Mouse (Mus musculus): ENCODE results near the gene Slc25a3. TPM values are rescaled to one million over a fixed set of nuclear protein-coding genes. Genes with fewer than 3 reads are reported as not detected.
A peak's percentile ranks its signal among the peaks of the same experiment; 100 is the strongest.

Slc25a3 gene
- polyA plus RNA-seq, 1 experiment from 2014 or later, result 590 TPM

DNA sequence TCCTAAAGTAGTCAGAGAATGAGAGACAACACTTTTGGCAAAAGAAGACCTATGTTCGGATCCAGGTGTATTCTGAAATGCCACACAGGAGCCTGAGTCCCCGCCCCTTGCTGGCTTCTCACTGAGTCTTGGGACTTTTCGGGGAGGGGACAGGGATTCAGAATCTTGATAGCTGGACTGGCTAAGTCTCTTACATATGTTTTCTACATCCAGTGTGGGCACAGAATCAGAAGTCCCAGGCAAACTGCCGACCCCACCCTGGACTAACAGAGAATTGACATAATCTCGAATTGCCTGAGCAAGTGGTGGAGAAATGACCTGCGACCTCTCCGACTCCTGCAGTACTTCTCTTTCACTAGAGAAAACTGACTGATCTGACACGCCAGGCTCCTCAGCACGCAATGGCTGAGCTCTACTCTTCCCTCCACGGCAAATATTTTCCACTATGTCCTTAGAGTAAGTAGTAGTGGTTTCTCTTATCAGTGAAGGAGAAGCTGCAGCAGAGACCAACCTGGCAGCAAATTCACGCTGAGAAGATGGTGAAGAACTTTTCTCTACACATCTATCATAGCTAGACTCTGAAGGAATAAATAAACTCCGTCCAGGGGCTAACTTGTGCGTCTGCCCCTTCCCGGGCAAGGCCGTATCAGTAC is 38.8 kb upstream of the Slc25a3 start:
- H3K9me3 ChIP-seq, result no peaks in the 10 kb centered on the region
- H3K9ac ChIP-seq, result no peak overlapping the region
- ATAC-seq (ENCODE audit: low FRiP score, low read depth), result no peak
- no peak overlapping the region for H3K4me3 ChIP-seq
- peaks cover 53% of the 10 kb centered on the region for H3K36me3 ChIP-seq
- H3K27me3 ChIP-seq, result no peaks in the 10 kb centered on the region
- H3K4me2 ChIP-seq, result no peak overlapping the region
- WGBS, result 93% methylated on average over 15 of the region's 15 CpGs
- H3K27ac ChIP-seq (replicated peaks), result no peak overlapping the region
- peaks cover 4% of the 10 kb centered on the region for H3K4me1 ChIP-seq (replicated peaks)

DNA sequence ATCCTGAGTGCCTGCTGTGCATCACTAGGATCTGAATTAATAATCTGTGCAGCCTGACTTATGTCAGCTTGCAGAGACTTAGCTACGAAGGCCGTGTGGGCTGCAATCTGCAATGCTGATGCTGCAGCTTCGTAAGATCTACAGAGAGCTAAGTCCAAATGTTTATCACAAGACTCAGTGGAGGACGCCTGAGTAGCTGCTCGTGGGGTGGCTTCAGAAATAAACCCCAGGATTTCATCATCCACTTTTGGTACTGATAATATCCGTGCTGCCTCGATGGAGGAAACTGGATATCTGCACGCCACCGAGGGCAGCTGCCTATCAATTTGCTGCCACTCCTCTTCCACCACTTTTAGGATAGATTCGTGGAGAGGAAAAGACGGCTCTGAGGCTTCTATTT is 38.2 kb upstream of the Slc25a3 start:
- no peak for ATAC-seq (ENCODE audit: low FRiP score, low read depth)
- Histone ChIP-seq H3K36me3 (peaks cover 55% of the 10 kb centered on the region), H3K4me3 (no peak overlapping the region), H3K27ac (replicated peaks) (no peak overlapping the region), H3K27me3 (no peaks in the 10 kb centered on the region), H3K9ac (no peak overlapping the region), H3K4me2 (no peak overlapping the region), H3K4me1 (replicated peaks) (no peaks in the 10 kb centered on the region; the same call in none of the 2 replicates), H3K9me3 (no peaks in the 10 kb centered on the region)
- WGBS, result 92% methylated on average over 11 of the region's 11 CpGs

DNA sequence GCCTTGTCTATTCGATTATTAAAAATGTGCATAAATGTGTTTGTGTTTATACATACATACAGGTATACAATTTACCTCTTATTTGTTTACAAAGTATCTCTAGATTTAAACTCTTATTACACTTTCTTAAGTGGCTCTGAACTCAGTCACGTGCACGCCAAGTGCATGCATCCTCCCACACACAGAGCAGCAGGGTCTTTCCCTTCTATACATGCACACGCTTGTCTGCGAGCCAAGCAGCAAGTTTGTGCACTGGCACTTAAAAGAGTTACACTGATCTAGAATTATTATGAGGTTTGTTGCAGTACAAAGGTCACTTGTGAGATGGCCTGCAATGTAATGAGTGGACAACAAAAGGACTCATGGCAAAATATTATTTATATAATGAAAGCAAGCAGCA is 37.1 kb upstream of the Slc25a3 start:
- Histone ChIP-seq H3K36me3 (peaks cover 55% of the 10 kb centered on the region), H3K9ac (no peak overlapping the region), H3K27ac (replicated peaks) (no peak overlapping the region), H3K4me2 (no peak overlapping the region), H3K4me3 (no peak overlapping the region), H3K4me1 (replicated peaks) (no peaks in the 10 kb centered on the region), H3K9me3 (no peaks in the 10 kb centered on the region), H3K27me3 (no peaks in the 10 kb centered on the region)
- WGBS, result 93% methylated on average over 5 of the region's 5 CpGs
- ATAC-seq (ENCODE audit: low FRiP score, low read depth), result no peak

DNA sequence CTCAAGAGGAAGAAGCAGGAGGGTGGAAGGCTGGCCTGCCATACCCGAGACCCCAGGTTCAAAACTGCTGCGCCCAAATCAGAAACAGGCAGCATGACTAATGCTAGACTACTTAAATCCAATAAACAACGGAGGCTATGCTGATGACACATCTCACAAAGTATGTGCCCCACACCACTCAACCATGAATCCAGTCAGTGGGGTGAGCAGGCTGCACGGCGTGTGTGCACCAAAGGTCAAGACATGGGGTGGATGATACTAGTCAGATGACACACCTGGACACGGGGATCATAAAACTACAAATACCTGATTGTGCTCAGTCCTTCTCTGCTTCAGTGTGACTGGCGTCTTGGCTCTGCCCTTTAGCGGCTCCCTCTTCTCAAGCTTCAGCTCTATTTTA is 34.6 kb upstream of the Slc25a3 start:
- Histone ChIP-seq H3K27me3 (no peaks in the 10 kb centered on the region), H3K4me2 (no peak overlapping the region), H3K9me3 (no peaks in the 10 kb centered on the region), H3K36me3 (peaks cover 56% of the 10 kb centered on the region), H3K4me1 (replicated peaks) (no peaks in the 10 kb centered on the region), H3K27ac (replicated peaks) (no peak overlapping the region), H3K4me3 (no peak overlapping the region), H3K9ac (no peak overlapping the region)
- no peak for ATAC-seq (ENCODE audit: low FRiP score, low read depth)
- 88% methylated on average over 8 of the region's 8 CpGs for WGBS

DNA sequence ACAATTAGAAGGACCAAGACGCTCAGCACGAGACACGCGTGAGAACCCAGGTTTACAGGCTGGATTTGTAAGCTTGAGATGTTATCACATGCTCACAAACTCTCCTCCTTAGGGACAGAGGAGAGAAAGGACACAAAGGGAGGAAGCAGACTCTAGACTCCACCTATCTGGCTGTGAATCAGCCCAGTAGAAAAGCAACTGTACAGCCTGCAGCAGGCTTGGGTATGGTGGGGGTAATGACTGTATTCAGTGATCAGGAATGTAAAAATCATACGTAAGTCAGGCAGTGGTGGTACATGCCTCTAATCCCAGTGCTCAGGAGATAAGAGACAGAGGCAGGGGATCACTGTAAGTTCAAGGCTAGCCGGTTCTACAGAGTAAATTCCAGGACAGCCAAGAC is 32.5 kb upstream of the Slc25a3 start:
- WGBS, result 89% methylated on average over 6 of the region's 6 CpGs
- no peak for ATAC-seq (ENCODE audit: low FRiP score, low read depth)
- H3K4me2 ChIP-seq, result no peak overlapping the region

DNA sequence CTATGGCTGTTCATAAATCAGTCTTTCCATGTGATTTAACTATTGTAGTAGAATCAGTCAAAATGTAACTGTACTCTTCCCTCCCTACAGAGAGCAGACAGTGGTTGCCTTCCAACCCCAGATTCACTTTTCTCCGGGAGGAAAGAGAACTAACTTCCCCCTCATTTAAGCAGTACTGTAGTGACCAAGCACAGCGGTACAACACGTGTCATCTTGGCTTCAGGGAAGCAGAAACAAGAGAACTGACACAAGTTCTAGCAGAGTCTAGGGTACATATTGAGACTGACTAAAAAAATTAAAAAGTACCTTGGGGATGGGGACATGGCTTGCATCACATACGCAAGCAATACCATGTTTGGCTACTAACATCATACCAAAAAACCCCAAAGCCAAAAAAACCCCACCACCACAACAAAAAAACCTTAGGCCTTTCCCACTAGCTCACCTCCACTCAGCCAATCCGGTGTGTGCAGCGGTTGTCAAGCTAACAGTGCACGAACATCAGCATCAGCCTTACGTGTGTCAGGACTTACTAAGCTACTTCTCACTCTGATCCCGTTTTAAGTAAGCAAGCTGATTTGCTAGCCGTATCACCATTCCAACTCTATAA is 30.1 kb upstream of the Slc25a3 start:
- Histone ChIP-seq H3K27me3 (no peaks in the 10 kb centered on the region), H3K4me2 (no peak overlapping the region), H3K9me3 (no peaks in the 10 kb centered on the region), H3K36me3 (peaks cover 51% of the 10 kb centered on the region), H3K4me3 (no peak overlapping the region), H3K4me1 (replicated peaks) (no peaks in the 10 kb centered on the region), H3K27ac (replicated peaks) (no peak overlapping the region), H3K9ac (no peak overlapping the region)
- no peak for ATAC-seq (ENCODE audit: low FRiP score, low read depth)
- 91% methylated on average over 10 of the region's 10 CpGs for WGBS

More for the DNA sequence above, 32.5 kb upstream of the Slc25a3 start:
- Histone ChIP-seq H3K27me3 (no peaks in the 10 kb centered on the region), H3K4me3 (no peak overlapping the region), H3K36me3 (peaks cover 41% of the 10 kb centered on the region), H3K27ac (replicated peaks) (no peak overlapping the region), H3K9ac (no peak overlapping the region), H3K9me3 (no peaks in the 10 kb centered on the region), H3K4me1 (replicated peaks) (no peaks in the 10 kb centered on the region)

DNA sequence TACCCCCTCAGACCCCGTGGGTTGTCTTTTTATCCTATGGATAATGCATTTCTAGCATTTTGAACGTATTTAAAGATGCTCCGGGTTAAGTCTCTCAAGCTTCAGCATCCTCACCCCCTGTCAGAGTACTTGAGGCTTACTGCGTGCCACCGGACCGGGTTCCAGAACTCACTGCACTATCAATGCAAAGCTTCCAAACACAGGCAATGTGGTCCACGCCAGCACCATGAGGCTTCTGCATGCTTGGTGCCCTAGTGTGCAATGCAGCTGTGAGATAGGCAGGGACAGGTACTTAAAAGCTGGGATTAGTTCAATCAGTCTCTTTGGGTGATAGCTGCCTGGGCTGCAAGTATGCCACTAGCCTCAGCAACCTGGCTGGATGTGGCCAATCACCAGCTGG is 21.6 kb upstream of the Slc25a3 start:
- Histone ChIP-seq H3K4me3 (no peak overlapping the region), H3K9me3 (no peaks in the 10 kb centered on the region), H3K27me3 (no peaks in the 10 kb centered on the region), H3K4me2 (no peak overlapping the region), H3K9ac (no peak overlapping the region), H3K36me3 (peaks cover 34% of the 10 kb centered on the region), H3K27ac (replicated peaks) (no peak overlapping the region), H3K4me1 (replicated peaks) (no peaks in the 10 kb centered on the region)
- ATAC-seq (ENCODE audit: low FRiP score, low read depth), result no peak
- WGBS, result 97% methylated on average over 7 of the region's 7 CpGs

DNA sequence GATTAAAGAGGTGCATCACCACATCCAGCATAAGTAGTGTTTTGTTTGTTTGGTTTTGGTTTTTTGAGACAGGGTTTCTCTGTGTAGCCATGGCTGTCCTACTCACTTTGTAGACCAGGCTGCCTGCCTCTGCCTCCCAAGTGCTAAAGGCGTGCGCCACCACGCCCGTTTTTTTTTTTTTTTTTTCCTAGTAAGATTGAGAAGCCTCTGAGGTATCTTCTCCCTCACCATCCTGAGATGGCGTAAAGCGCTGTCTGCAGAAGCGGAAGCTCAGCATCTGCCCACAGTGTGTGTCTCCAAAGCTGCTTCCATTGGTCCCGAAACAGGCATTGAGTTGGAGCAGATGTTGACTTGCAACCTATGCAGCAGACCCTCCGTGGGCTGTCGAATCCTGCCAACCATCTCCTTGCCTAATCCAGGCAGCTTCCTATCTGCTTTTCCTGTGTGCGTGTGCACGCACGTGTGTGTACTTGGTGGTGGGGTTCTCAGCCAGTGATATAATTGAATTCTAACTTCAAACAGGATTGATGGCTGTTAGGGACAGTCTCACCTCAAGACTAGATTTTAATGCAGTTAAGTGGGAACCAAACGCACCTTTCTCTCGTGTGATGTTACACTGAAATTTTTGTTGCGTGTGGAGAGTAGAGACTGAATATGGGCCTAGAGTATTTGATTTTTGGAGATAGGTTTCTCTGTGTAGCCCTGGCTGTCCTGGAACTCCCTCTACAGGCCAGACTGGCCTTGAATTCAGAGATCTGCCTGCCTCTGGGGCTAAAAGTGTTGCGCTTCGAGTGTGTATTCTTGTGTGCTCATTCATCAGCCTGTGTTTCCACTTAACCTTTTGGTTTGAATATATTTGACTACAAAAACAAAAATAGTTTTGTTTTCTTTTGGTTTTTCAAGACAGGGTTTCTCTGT is 19.7 kb upstream of the Slc25a3 start:
- H3K36me3 ChIP-seq, result peaks cover 17% of the 10 kb centered on the region
- no peak overlapping the region for H3K9ac ChIP-seq
- H3K27ac ChIP-seq (replicated peaks), result no peak overlapping the region
- no peaks in the 10 kb centered on the region for H3K4me1 ChIP-seq (replicated peaks)
- H3K4me2 ChIP-seq, result no peak overlapping the region
- ATAC-seq (ENCODE audit: low FRiP score, low read depth), result peak; percentile 17; the same call in 1 of the 2 replicates
- no peak overlapping the region for H3K4me3 ChIP-seq
- H3K27me3 ChIP-seq, result no peaks in the 10 kb centered on the region
- 78% methylated on average over 18 of the region's 18 CpGs for WGBS
- H3K9me3 ChIP-seq, result no peaks in the 10 kb centered on the region

DNA sequence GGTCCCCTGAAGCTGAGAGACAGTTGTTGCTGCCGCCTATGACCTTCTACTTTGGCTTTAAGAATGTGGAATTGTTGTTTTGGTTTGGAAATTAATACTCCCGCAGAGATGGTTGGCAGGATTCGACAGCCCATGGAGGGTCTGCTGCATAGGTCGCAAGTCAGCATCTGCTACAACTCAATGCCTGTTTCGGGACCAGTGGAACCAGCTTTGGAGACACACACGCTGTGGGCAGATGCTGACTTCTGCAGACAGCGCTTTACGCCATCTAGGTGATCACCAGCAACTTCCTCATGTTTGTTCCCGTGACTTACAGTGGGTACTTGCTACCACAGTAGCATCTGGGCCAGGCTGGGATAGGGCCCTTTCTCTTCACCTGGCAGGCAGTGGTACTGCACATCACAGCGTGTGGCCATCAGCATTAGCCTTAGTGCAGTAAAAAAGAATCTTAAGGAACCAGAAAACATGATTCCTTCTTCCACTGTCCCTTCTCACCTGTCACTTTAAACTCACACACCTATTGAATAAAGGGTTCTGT is 18.9 kb upstream of the Slc25a3 start:
- H3K4me2 ChIP-seq, result no peak overlapping the region
- H3K27ac ChIP-seq (replicated peaks), result no peak overlapping the region
- H3K4me1 ChIP-seq (replicated peaks), result no peaks in the 10 kb centered on the region
- no peaks in the 10 kb centered on the region for H3K27me3 ChIP-seq
- no peaks in the 10 kb centered on the region for H3K9me3 ChIP-seq
- H3K4me3 ChIP-seq, result no peak overlapping the region
- ATAC-seq (ENCODE audit: low FRiP score, low read depth), result no peak
- WGBS, result 74% methylated on average over 10 of the region's 10 CpGs
- no peak overlapping the region for H3K9ac ChIP-seq
- peaks cover 16% of the 10 kb centered on the region for H3K36me3 ChIP-seq

DNA sequence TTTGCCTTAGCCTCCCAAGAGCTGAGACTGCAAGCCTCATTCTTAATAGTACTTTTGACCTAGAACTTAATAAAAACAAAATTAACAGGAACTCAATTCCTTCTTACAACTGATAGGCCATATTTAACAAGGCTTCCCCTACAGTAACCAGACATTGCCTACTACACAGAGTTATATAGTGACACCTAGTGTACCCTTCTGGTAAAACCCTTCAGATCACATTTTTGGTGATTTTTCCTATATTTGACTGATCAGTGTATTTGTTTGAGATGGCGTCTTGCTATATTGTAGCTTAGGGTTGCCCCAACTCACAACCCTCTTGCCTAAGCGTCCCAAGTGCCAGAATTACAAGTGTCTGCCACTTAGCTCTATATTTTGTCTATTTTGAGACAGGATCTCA is 17.7 kb upstream of the Slc25a3 start:
- 44% methylated on average over 2 of the region's 2 CpGs for WGBS
- H3K4me3 ChIP-seq, result no peak overlapping the region

DNA sequence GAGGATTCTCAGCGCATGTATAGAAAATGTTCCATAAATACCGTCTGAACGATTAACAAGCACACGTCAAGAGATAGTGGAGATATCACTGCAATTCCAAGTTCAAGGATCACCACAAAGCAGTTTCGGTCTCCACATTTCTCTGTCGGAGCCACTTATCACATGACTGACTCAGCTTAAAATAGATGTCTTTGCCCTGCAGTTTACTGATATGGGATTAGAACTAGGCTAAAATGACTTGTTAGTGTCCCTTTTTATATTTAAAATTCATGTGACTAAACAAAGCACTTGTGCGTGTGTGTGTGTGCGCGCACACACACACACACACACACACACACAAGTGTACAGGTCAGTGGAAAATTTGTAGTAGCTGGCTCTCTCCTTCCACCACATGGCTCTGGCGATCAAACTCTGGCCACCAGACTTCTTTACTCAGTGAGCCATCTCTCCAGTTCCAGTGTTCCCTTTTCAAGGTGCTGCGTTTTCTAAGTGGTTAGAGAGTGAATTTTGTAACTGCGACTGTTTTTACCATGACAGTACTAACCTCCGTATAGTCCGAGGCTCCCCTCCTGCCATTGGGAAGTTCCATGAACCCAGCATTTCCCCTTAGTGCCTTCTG is 15.4 kb upstream of the Slc25a3 start:
- Histone ChIP-seq H3K36me3 (no peaks in the 10 kb centered on the region), H3K4me3 (no peak overlapping the region), H3K9me3 (no peaks in the 10 kb centered on the region), H3K4me2 (no peak overlapping the region), H3K9ac (no peak overlapping the region), H3K27ac (replicated peaks) (no peak overlapping the region), H3K27me3 (no peaks in the 10 kb centered on the region), H3K4me1 (replicated peaks) (no peaks in the 10 kb centered on the region)
- ATAC-seq (ENCODE audit: low FRiP score, low read depth), result no peak
- WGBS, result 92% methylated on average over 14 of the region's 14 CpGs

More for the DNA sequence above, 17.7 kb upstream of the Slc25a3 start:
- no peaks in the 10 kb centered on the region for H3K4me1 ChIP-seq (replicated peaks)
- no peaks in the 10 kb centered on the region for H3K9me3 ChIP-seq
- H3K36me3 ChIP-seq, result peaks cover 13% of the 10 kb centered on the region
- no peak overlapping the region for H3K4me2 ChIP-seq
- no peak overlapping the region for H3K27ac ChIP-seq (replicated peaks)
- H3K9ac ChIP-seq, result no peak overlapping the region
- no peaks in the 10 kb centered on the region for H3K27me3 ChIP-seq
- ATAC-seq (ENCODE audit: low FRiP score, low read depth), result peak; percentile 39; the same call in 1 of the 2 replicates
